Mouse (Mus musculus): ENCODE measurements around the gene Tecpr1. TPM values are rescaled to one million over a fixed set of nuclear protein-coding genes. Genes with fewer than 3 reads are reported as not detected.

Tecpr1 gene
- polyA plus RNA-seq, 1 experiment from 2014 or later, result 19.9 TPM

Other genes with a start within 250 kb of the Tecpr1 start
- 104 and 107 TPM in 2 replicates for gene Ccz1, start 208.7 kb downstream of the Tecpr1 start, polyA plus RNA-seq (2016; fragmentation: Nextera tagmentation; extraction: Ambion mirVana)
- not detected in 2 replicates for gene Ocm, start 196.9 kb downstream of the Tecpr1 start, polyA plus RNA-seq (2016; fragmentation: Nextera tagmentation; extraction: Ambion mirVana)
- gene Lmtk2, start 123.2 kb downstream of the Tecpr1 start, polyA plus RNA-seq (2016; fragmentation: Nextera tagmentation; extraction: Ambion mirVana), result 5.5 and 5.7 TPM in 2 replicates
- 0.12 and 0.23 TPM in 2 replicates for gene Bhlha15, start 33.3 kb downstream of the Tecpr1 start, polyA plus RNA-seq (2016; fragmentation: Nextera tagmentation; extraction: Ambion mirVana)
- 113 and 119 TPM in 2 replicates for gene Bri3, start 20.8 kb upstream of the Tecpr1 start, polyA plus RNA-seq (2016; fragmentation: Nextera tagmentation; extraction: Ambion mirVana)
- 5.3 and 5.7 TPM in 2 replicates for gene Baiap2l1, start 134.5 kb upstream of the Tecpr1 start, polyA plus RNA-seq (2016; fragmentation: Nextera tagmentation; extraction: Ambion mirVana)